Mouse (Mus musculus) granulocyte monocyte progenitor cell, adult 5-6 weeks (primary cell): ENCODE results near the gene Slc26a3. TPM values are rescaled to one million over a fixed set of nuclear protein-coding genes. Genes with fewer than 3 reads are reported as not detected.
"Not testable (repeated sequence)": the region's sequence is repeated elsewhere in the genome, so short reads cannot be mapped to it uniquely, and the experiment has no call there.

Experiments used
- ATAC-seq: replicated peaks from 2 replicates; pipeline ENCODE4 v1.8.0; 2016; ENCODE audit warnings: mild to moderate bottlenecking, moderate TSS enrichment, inconsistent platforms; ENCODE audit not compliant: poor library complexity, severe bottlenecking
- total RNA-seq, 2 experiments: library from RNA; stranded (forward) in 1 of 2; stranded (reverse) in 1 of 2; fragments of 200-712, 200-1000 nt in 1 of 2; fragments of >200 nt in 1 of 2; fragmentation: Nextera tagmentation in 1 of 2; gene quantifications; 2 replicates each; pipeline ENCODE4 v1.2.3; 2014 to 2017

The Slc26a3 gene
- total RNA-seq, 2 experiments from 2014 or later, result not detected

GRCm38 (mm10) chr12:31415971-31416370, 25.3 kb downstream of the Slc26a3 start:
- ATAC-seq, result peak; percentile 100

- no peak for ATAC-seq
These were observed 31.4 kb downstream of the Slc26a3 start for GRCm38 (mm10) chr12:31421901-31422574.

DNA sequence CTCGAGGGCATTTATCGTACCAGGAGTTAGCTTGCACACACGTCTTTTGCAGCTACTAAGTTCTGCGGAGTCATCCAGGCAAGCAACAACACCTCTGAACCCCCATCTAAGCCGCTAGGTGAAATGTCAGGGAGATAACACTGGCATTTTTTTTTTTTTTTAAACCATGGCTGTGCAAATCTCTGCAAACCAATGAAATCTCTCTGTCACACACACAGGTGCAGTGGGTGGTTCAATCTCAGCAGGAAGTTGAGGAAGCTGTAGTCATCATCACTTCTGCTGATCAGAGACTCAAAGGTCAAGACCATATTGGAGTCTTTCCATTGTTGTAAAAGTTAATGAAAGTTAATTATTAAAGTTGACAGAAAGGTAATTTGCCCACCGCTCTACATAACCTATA, 47.1 kb downstream of the Slc26a3 start:
- ATAC-seq, result no peak

- ATAC-seq, result no peak
These were observed 48.9 kb downstream of the Slc26a3 start for GRCm38 (mm10) chr12:31439612-31440011.

- peak; percentile 98 for ATAC-seq
These were observed 53.5 kb downstream of the Slc26a3 start for GRCm38 (mm10) chr12:31444131-31444546.

DNA sequence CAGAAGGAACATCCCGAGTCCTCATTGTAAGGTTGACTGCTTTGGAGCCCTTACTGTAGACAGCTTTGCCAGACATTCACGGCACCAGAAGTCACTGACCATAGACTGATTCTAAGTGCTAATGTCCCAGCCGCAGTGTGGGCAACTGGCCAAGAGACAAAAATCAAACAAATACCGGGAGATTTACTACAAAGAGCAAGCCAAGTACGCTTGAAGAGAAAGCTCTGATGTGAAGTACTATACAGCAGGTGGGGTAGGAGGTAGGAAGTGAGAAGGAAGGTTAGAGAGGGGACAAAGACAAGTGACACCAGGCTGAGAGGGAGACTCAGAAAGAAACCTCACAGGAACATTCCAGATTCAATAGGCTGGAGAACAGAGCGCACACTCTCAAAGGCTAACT, 54.2 kb downstream of the Slc26a3 start:
- no peak for ATAC-seq

DNA sequence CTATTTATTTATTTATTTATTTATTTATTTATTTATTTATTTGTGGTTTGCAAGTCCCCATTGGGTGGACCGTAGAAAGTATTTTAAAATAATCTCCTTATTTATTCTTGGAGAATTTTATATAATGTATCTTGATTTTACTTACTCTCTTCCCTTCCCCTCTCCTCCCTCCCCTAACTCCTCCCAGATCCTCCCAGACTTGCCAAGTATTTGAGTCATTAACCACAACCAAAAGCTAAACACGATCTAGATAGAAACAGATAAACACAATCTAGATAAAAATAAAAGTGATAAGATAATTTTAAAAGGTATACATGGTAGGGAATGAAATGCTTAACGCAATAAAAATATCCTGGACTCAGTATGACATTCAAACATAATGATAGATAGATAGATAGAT, 58.7 kb downstream of the Slc26a3 start:
- ATAC-seq, result no peak

DNA sequence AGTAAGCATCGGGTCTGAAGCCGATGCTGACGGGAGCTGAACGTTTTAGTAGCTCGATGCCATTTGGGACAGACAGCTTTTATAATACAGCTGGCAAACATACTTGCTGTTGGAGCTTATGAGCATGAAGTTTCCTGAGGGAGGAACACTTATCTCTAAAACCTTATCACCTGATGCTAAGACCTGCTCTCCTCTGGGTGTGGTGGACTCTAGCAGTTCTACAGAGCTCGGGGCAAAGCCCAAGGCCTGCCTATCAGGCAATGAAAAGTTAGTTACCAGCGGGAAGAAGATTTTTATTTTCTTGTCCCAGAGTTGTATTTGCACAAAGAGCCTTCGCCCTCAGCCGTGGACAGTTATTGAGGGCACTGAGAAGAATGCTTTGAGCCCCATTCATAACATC, 65.6 kb downstream of the Slc26a3 start:
- no peak for ATAC-seq

DNA sequence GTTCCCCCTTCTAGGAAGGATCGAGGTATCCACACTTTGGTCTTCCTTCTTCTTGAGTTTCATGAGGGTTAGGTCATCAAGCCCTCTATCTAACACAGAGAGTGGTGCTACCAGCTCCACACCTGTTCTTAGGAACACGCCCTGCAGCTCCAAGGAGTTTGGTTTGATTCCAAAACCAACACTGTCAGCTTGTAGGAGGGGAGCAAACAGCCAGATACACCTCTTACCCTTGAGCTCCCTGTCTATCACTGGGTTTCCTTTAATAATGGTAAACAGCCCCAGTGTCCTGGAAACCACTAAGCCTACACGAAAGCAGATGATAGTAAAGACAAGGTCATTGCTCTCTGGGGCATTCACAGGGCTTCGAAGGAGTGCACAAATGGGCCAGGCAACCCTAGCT, 67.8 kb downstream of the Slc26a3 start:
- ATAC-seq, result no peak

- not testable (repeated sequence) for ATAC-seq
These were observed 69.6 kb downstream of the Slc26a3 start for GRCm38 (mm10) chr12:31460270-31460669.

DNA sequence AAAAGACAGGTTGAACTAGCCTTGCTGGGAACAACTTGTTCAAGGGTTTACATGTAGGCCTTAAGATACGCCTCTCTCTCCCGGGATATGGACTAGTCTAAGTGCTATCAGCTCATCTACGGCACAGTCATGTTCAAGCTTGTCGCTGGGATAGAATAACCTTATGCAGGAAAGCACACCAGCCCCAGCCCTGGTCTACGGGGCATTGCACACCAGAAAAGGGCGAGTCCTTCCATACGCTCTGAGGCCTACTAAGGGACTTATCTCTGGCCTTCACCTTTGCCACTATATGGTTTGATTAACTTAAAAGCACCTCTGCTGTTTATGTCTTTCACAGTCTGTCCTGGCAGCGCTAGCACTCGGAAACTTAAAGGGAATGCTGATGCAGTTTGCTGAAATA, 70.7 kb downstream of the Slc26a3 start:
- ATAC-seq, result no peak

- ATAC-seq, result no peak
These were observed 71.9 kb downstream of the Slc26a3 start for GRCm38 (mm10) chr12:31462615-31463014.

DNA sequence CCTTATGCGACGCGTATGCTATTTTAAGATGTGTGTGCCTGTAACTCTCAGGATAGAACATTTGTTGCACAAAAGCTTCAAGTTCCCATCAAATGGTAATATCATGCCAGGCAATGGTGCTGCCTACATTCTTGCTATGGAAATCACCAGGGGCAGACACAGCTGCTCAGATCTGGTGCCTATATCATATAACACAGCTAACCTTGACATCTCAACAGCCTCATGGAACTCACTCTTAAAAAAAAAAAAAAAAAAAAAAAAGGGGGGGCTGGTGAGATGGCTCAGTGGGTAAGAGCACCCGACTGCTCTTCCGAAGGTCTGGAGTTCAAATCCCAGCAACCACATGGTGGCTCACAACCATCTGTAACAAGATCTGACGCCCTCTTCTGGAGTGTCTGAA, 87.5 kb downstream of the Slc26a3 start:
- ATAC-seq, result not testable (repeated sequence)

- ATAC-seq, result no peak
These were observed 95.8 kb downstream of the Slc26a3 start for GRCm38 (mm10) chr12:31486431-31486830.

DNA sequence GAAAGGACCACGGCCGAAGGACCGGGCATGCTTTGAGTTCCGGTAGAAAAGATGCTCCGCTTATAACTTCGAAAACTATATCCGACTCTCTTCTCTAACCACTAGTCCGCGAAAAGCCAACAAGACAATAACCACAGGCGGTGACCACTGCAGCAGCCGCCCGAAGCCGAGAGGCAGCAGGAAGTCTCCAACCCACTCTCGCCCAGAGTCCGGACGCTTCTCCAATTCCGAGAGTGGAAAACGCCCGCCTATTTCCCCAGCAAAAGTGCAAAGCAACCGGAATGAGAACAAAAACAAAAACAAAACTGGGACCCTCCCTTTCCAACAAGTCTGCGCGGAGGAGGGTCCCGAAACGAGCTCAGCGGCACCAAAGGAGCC, 108.3 kb downstream of the Slc26a3 start:
- ATAC-seq, result peak; percentile 51

- ATAC-seq, result peak; percentile 87
These were observed 108.9 kb downstream of the Slc26a3 start, which contains the start of gene Cbll1 for GRCm38 (mm10) chr12:31499314-31500131. TSS of gene Cbll1 (minus strand) at chr12:31499616.

DNA sequence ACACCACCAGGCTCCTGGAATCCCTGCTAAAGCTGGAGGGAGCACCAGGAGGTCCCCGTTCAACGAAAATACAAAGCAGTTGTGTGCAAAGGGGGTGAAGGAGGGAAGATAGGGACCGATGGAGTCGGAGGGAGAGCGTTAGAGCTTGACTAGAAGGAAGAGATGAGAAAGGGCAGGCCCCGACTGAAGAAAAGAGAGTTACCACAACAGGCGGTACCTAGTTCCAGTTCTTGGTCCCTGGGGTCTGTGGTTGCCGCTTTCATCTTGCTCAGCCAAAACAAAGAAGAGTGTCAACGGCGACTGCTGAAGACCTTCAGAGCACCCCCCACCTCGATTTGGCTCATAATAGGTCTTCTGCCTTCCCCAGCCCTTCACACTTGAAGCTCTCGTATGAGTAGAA, 109.5 kb downstream of the Slc26a3 start:
- ATAC-seq, result peak; percentile 4

GRCm38 (mm10) chr12:31501266-31501665, 110.6 kb downstream of the Slc26a3 start:
- ATAC-seq, result peak; percentile 12; the same call in 1 of the 2 replicates

GRCm38 (mm10) chr12:31503211-31503610, 112.5 kb downstream of the Slc26a3 start:
- ATAC-seq, result no peak

DNA sequence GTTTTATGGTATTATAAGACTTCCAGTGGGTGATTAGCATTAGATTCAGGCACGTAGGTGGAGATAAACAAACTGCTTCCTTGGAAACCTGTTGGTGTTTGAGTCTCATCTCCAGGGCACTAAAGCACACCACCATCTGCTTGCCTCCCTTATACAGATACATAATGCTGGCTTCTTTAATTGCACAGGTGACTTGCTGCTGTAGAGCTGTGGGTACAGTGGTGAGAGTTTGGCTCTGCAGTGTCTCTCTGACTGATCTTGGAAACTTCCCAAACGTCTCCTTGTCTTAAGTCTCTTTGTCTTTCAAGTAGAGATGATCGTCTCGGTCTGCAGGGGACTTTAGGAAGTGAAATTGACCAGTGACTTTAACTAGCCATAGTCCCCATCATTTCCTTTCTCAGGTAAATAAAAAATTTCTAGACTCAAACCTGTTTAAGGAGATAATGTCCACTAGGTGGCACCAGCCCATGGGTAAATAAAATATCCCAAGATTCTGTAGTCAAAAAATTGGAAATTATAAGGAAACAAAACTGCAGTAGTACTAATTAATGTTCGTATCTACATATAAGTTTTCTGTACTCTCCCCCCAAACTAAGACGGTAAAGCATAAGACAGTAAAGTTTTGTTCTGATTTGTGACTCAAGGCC, 117.2 kb downstream of the Slc26a3 start:
- no peak for ATAC-seq

DNA sequence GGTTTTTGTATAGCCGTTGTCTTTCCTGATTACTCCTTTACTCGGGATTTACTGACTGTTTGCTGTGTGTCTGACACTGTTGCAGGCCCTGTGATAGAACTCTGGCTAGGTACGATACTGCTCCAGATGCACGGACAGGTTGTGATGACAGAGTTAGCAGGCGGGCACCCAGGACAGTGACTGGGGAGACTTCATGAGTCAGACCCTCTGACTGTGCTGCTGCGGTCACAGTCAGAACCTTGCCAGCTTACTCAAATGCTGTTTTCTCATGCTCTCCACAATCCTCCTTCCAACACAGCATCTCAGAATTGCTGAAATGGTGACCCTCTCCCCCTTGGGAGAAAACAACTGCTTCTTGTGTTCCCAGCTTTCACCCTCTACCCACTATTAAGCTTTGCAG, 117.8 kb downstream of the Slc26a3 start:
- ATAC-seq, result no peak
